Mouse (Mus musculus) bone marrow macrophage, adult 2 months (primary cell): ENCODE results near the gene Epb41l1.

Experiments used
- CTCF ChIP-seq: IDR thresholded peaks from 2 replicates; pipeline ENCODE4 v1.5.1; 2012; ENCODE audit warnings: low read depth, mild to moderate bottlenecking, low read length, moderate library complexity
- POLR2A ChIP-seq: IDR thresholded peaks from 2 replicates; pipeline ENCODE4 v1.6.1; 2012; ENCODE audit warnings: mild to moderate bottlenecking, low read depth, low read length, borderline replicate concordance

DNA sequence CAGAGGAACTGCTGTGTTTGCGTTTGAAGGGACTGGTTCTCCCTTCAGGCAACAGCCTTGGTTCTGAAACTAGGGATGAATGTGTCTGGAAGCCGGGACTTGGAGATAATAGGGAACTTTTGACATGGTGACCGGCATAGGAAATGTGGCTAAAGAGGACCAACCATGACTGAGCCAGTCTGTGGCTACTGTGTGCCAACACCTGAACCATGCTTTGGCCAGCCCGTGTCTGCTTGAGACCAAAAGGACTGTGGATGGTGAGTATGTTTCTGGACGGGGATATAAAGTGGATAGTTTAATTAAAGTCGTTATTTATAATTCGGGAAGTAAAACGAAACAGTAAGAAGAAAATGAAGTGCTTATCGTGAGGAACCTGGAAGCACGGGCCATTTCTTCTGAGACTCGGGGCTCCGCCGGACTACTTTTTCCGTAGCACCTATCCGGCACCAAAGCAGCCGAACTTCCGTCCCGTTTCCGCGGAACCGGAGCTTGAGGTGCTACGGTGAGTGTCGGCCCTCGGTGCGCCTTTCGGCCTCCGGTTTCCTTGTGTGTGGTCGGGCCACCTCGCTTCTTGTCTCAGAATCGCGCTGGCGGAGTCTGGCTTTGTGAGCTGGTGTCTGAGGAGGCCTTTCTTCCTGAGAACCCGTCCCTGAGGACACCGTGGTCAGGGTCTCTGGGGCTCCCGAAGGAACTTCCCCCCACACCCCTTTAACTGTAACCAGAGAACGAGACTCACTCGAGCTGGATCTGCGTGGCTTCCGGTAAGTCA lies 126.6 kb downstream of the Epb41l1 start, which contains the start of gene Aar2:
- TF ChIP-seq POLR2A (no peak), CTCF (no peak)
